Mouse (Mus musculus): ENCODE results near the gene Styx.

Styx gene

GRCm38 (mm10) chr14:45350931-45351859, at the start of gene Styx:
Gene Styx, plus strand, starts transcription at chr14:45351093.
- DNase-seq: peak; percentile 94

GRCm38 (mm10) chr14:45303939-45304338, 47.0 kb upstream of the Styx start:
- DNase-seq: no peak

- no peak for DNase-seq
These were observed 46.5 kb upstream of the Styx start for GRCm38 (mm10) chr14:45304389-45304788.

- DNase-seq: no peak
These were observed 45.0 kb upstream of the Styx start for GRCm38 (mm10) chr14:45305852-45306251.

GRCm38 (mm10) chr14:45307630-45308328, 43.1 kb upstream of the Styx start:
- DNase-seq: no peak

- no peak for DNase-seq
These were observed 41.2 kb upstream of the Styx start for GRCm38 (mm10) chr14:45309646-45310045.

GRCm38 (mm10) chr14:45310101-45310500, 40.8 kb upstream of the Styx start:
- DNase-seq: no peak

- DNase-seq: no peak
These were observed 34.0 kb upstream of the Styx start for GRCm38 (mm10) chr14:45316927-45317326.

GRCm38 (mm10) chr14:45317921-45318411, 32.9 kb upstream of the Styx start:
- no peak for DNase-seq

GRCm38 (mm10) chr14:45318426-45319236, 32.3 kb upstream of the Styx start, which contains the start of gene Ero1l:
Gene Ero1l, minus strand, starts transcription at chr14:45318771.
- DNase-seq: peak; percentile 91

GRCm38 (mm10) chr14:45319237-45319610, 31.7 kb upstream of the Styx start:
- no peak for DNase-seq

- DNase-seq: no peak
These were observed 30.8 kb upstream of the Styx start for GRCm38 (mm10) chr14:45320111-45320510.

- no peak for DNase-seq
These were observed 29.8 kb upstream of the Styx start for GRCm38 (mm10) chr14:45321067-45321466.

GRCm38 (mm10) chr14:45321622-45322021, 29.3 kb upstream of the Styx start:
- no peak for DNase-seq

- no peak for DNase-seq
These were observed 28.4 kb upstream of the Styx start for GRCm38 (mm10) chr14:45322450-45322849.

- DNase-seq: no peak
These were observed 27.6 kb upstream of the Styx start for GRCm38 (mm10) chr14:45323320-45323719.

GRCm38 (mm10) chr14:45325471-45325870, 25.4 kb upstream of the Styx start:
- no peak for DNase-seq

GRCm38 (mm10) chr14:45328072-45328713, 22.7 kb upstream of the Styx start:
- DNase-seq: no peak

GRCm38 (mm10) chr14:45329018-45329588, 21.8 kb upstream of the Styx start:
- no peak for DNase-seq

GRCm38 (mm10) chr14:45329589-45330181, 21.2 kb upstream of the Styx start, which contains the start of gene Psmc6:
Gene Psmc6, plus strand, starts transcription at chr14:45329788.
- peak; percentile 91 for DNase-seq
